Mouse (Mus musculus) lung, embryonic 16.5 days (tissue): ENCODE measurements around the gene Specc1. TPM values are rescaled to one million over a fixed set of nuclear protein-coding genes. Genes with fewer than 3 reads are reported as not detected.

ENCODE experiments used
- ATAC-seq: fragments of 200-750 bp; cut with Nextera tagmentation; 2 replicates; pipeline ENCODE4 v1.8.0; 2017; ENCODE audit warnings: low read depth, mild to moderate bottlenecking, moderate library complexity
- H3K27ac ChIP-seq: fragments of 300-500 bp; sonication (generic); 2 replicates; pipeline ENCODE4 v1.5.1; 2014; ENCODE audit warnings: mild to moderate bottlenecking, control low read depth, low read length
- H3K27me3 ChIP-seq: fragments of 300-500 bp; sonication (generic); 2 replicates; pipeline ENCODE4 v1.6.1; 2014; ENCODE audit warnings: low read depth, low read length, mixed read lengths; ENCODE audit not compliant: control insufficient read depth, insufficient read depth
- H3K36me3 ChIP-seq: fragments of 300-500 bp; sonication (generic); 2 replicates; pipeline ENCODE4 v1.6.1; 2014; ENCODE audit warnings: low read length; ENCODE audit not compliant: control insufficient read depth, insufficient read depth
- H3K4me1 ChIP-seq: fragments of 300-500 bp; sonication (generic); replicated peaks from 2 replicates; pipeline ENCODE4 v1.6.1; 2014; ENCODE audit warnings: low read length, mixed read lengths; ENCODE audit not compliant: control insufficient read depth, insufficient read depth
- H3K4me2 ChIP-seq: fragments of 300-500 bp; sonication (generic); 2 replicates; pipeline ENCODE4 v1.6.1; 2014; ENCODE audit warnings: low read depth, low read length, control low read depth
- H3K4me3 ChIP-seq: fragments of 300-500 bp; sonication (generic); 2 replicates; pipeline ENCODE4 v1.5.1; 2014; ENCODE audit warnings: mild to moderate bottlenecking, low read length, control low read depth
- H3K9ac ChIP-seq: fragments of 300-500 bp; sonication (generic); 2 replicates; pipeline ENCODE4 v1.6.1; 2014; ENCODE audit warnings: low read length, control low read depth
- H3K9me3 ChIP-seq: fragments of 300-500 bp; sonication (generic); 2 replicates; pipeline ENCODE4 v1.6.1; 2016; ENCODE audit warnings: low read length; ENCODE audit not compliant: control insufficient read depth
- WGBS: fragments of 180-500 bp; shearing (Covaris S2); extraction: QIAGEN DNeasy Blood & Tissue Kit; methylation state at CpG from one replicate; pipeline ENCODE4 v1.1.7; 2014; 5-methylcytosine and 5-hydroxymethylcytosine counted together
- polyA plus RNA-seq: library from polyadenylated mRNA; unstranded; fragments of >200 nt; fragmentation: Nextera tagmentation; extraction: Ambion mirVana; gene quantifications from 2 replicates; pipeline ENCODE4 v1.2.1, GENCODE M21; 2015

The Specc1 gene
- polyA plus RNA-seq, 1 experiment from 2014 or later: 9.7 TPM

GRCm38 (mm10) chr11:62045964-62046363 is 89.4 kb downstream of the Specc1 start:
- H3K27ac ChIP-seq: no peak overlapping the region
- H3K4me2 ChIP-seq: no peak overlapping the region
- no peaks in the 10 kb centered on the region for H3K27me3 ChIP-seq
- H3K36me3 ChIP-seq: no peaks in the 10 kb centered on the region
- H3K9me3 ChIP-seq: no peaks in the 10 kb centered on the region
- H3K9ac ChIP-seq: no peak overlapping the region
- 52% methylated on average over 2 of the region's 2 CpGs for WGBS
- no peak overlapping the region for H3K4me3 ChIP-seq
- H3K4me1 ChIP-seq: no peaks in the 10 kb centered on the region
- ATAC-seq: no peak

DNA sequence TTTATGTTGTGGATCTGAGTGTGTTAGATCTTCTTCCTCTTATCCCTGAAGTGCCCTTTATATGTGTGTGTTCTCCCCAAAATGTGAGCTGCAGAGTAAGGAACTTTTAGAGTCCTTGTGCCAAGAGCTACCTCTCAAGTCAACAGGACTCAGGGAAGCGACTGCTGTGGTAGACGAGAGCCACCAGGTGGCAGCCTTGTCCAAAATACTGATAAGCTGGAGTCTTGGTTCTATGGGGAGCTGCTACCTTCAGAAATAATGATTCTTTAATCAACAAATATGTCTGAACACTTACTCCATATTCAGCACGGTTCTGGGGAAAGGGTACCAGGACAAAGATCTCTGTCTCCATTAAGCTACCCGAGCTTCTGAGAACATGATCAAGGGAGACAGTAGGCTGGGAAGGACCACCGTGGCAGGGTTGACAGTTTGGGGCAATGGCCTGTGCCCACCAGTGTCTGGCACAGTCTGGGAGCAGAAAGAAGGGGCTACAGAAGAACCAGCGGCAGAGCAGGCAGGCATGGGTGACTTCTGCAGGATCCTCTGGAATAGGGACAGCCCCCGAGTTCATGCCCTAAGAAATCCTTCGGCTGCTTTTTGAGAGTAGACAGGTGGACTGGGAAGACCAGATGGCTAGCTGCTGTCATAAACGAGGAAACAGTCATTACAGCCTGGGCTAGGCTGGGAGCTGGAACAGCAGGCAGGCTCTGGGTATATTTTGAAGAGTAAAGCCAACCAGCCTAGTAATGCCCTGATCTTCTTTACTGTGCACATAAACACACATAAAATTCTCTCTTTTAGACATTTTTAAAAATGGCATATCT is 91.5 kb downstream of the Specc1 start:
- Histone ChIP-seq H3K4me3 (no peak overlapping the region), H3K27ac (no peak overlapping the region), H3K9ac (no peak overlapping the region), H3K4me1 (no peaks in the 10 kb centered on the region), H3K4me2 (no peak overlapping the region), H3K9me3 (no peaks in the 10 kb centered on the region), H3K27me3 (no peaks in the 10 kb centered on the region), H3K36me3 (no peaks in the 10 kb centered on the region)
- peak; percentile 62 for ATAC-seq
- 38% methylated on average over 9 of the region's 9 CpGs for WGBS

- no peak for ATAC-seq
- H3K9me3 ChIP-seq: no peaks in the 10 kb centered on the region
- H3K4me2 ChIP-seq: no peak overlapping the region
- H3K27ac ChIP-seq: no peak overlapping the region
- H3K9ac ChIP-seq: no peak overlapping the region
- H3K4me3 ChIP-seq: no peak overlapping the region
- no peaks in the 10 kb centered on the region for H3K36me3 ChIP-seq
- H3K27me3 ChIP-seq: no peaks in the 10 kb centered on the region
- no peaks in the 10 kb centered on the region for H3K4me1 ChIP-seq
These were observed 92.6 kb downstream of the Specc1 start for GRCm38 (mm10) chr11:62049170-62049569.

DNA sequence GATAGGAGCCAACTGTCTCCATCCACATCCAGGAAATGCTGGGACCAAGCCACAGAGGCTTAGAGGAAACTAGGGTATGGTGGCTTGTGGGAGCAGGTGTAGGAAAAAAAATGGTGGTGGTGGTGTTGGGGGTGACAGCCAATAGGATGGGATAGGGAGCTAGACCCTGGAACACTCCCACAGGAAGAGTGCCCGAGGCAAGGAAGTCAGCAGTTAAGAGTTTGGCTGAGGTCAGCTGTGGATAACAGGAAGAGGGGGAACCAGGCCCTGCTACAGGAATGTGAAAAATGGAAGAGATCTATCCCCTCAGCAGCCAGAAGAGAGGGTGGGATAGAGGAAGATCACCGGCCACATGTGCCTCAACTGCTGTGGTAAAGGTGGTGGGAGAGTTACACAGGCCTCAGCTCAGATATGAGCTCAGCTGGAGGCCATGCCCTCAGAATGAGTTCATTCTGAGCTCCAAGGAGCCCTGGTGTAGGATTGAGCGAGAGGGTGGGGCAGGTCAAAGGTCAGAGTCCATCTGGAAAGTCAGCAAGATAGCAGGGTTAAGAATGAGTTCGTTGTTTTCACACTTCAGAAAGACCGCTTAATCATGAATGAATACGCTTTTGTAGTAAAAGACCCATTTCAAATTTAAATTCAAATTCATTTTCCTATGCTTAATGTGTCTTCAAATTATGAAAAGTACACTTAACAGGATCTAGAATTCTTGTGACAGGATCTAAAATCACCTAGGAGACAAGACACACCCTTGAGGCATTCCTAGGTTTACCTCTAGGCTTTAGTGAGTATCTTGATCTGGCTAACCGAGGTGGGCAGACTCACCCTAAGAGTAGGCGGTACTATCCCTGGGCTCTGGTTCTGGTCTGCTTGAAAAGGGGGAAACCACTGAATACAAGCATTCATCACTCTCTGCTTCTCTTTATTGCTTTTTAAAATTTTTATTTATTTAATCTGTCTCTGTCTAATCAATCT is 94.1 kb downstream of the Specc1 start:
- no peak overlapping the region for H3K27ac ChIP-seq
- no peak for ATAC-seq
- 62% methylated on average over 8 of the region's 8 CpGs for WGBS

GRCm38 (mm10) chr11:62051487-62051886 is 94.9 kb downstream of the Specc1 start:
- H3K9ac ChIP-seq: no peak overlapping the region
- WGBS: 78% methylated on average over 4 of the region's 4 CpGs
- no peak for ATAC-seq
- no peaks in the 10 kb centered on the region for H3K27me3 ChIP-seq
- no peaks in the 10 kb centered on the region for H3K36me3 ChIP-seq
- no peak overlapping the region for H3K4me3 ChIP-seq
- no peak overlapping the region for H3K27ac ChIP-seq
- no peak overlapping the region for H3K4me2 ChIP-seq
- no peaks in the 10 kb centered on the region for H3K4me1 ChIP-seq
- H3K9me3 ChIP-seq: no peaks in the 10 kb centered on the region

More for the DNA sequence above, 94.1 kb downstream of the Specc1 start:
- Histone ChIP-seq H3K4me1 (no peaks in the 10 kb centered on the region), H3K27me3 (no peaks in the 10 kb centered on the region), H3K4me2 (no peak overlapping the region), H3K36me3 (no peaks in the 10 kb centered on the region), H3K9ac (no peak overlapping the region), H3K9me3 (no peaks in the 10 kb centered on the region), H3K4me3 (no peak overlapping the region)

GRCm38 (mm10) chr11:62053928-62054327 is 97.4 kb downstream of the Specc1 start:
- no peaks in the 10 kb centered on the region for H3K9me3 ChIP-seq
- 85% methylated on average over 9 of the region's 9 CpGs for WGBS
- no peaks in the 10 kb centered on the region for H3K36me3 ChIP-seq
- no peaks in the 10 kb centered on the region for H3K4me1 ChIP-seq
- no peaks in the 10 kb centered on the region for H3K27me3 ChIP-seq
- no peak overlapping the region for H3K4me2 ChIP-seq
- H3K27ac ChIP-seq: no peak overlapping the region
- H3K9ac ChIP-seq: no peak overlapping the region
- ATAC-seq: no peak
- no peak overlapping the region for H3K4me3 ChIP-seq

- Histone ChIP-seq H3K27me3 (no peaks in the 10 kb centered on the region), H3K27ac (no peak overlapping the region), H3K4me3 (no peak overlapping the region), H3K4me1 (no peaks in the 10 kb centered on the region), H3K9me3 (no peaks in the 10 kb centered on the region), H3K4me2 (no peak overlapping the region), H3K9ac (no peak overlapping the region), H3K36me3 (no peaks in the 10 kb centered on the region)
- no peak for ATAC-seq
- WGBS: 48% methylated on average over 1 of the region's 1 CpGs
These were observed 108.0 kb downstream of the Specc1 start for GRCm38 (mm10) chr11:62064565-62064964.

GRCm38 (mm10) chr11:62065655-62066054 is 109.1 kb downstream of the Specc1 start:
- WGBS: 56% methylated on average over 6 of the region's 6 CpGs
- H3K4me2 ChIP-seq: no peak overlapping the region
- no peaks in the 10 kb centered on the region for H3K4me1 ChIP-seq
- ATAC-seq: no peak
- H3K9ac ChIP-seq: no peak overlapping the region
- H3K27me3 ChIP-seq: no peaks in the 10 kb centered on the region
- no peak overlapping the region for H3K27ac ChIP-seq
- H3K4me3 ChIP-seq: no peak overlapping the region
- H3K36me3 ChIP-seq: no peaks in the 10 kb centered on the region
- no peaks in the 10 kb centered on the region for H3K9me3 ChIP-seq

DNA sequence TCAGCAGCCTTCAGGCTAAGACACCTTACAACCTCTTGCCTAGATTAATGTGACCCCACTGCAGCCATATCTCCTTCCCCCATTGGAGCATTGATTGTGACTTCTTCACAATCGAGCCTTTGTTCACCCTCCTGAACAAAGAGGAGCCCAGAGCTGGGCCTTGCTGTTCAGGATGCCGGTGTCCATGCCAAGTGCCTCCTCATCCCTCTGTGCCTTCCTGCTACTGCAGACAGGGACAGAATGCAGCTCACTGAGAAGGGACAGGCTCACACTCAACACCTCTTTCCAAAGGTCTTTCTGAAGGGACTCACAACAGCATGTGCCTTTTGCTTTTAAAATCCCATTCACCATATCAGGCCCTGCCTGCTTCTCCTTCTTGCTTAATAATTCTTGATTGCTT is 113.0 kb downstream of the Specc1 start:
- 66% methylated on average over 2 of the region's 2 CpGs for WGBS
- ATAC-seq: no peak
- no peak overlapping the region for H3K4me3 ChIP-seq
- no peak overlapping the region for H3K27ac ChIP-seq
- H3K36me3 ChIP-seq: no peaks in the 10 kb centered on the region
- H3K4me1 ChIP-seq: no peaks in the 10 kb centered on the region
- H3K4me2 ChIP-seq: no peak overlapping the region
- no peak overlapping the region for H3K9ac ChIP-seq
- no peaks in the 10 kb centered on the region for H3K9me3 ChIP-seq
- H3K27me3 ChIP-seq: no peaks in the 10 kb centered on the region
